In genomic region chr6:29073462-29074132, GRCm38 (mm10) we compare ENCODE assay signal across 24 mouse cellular contexts. TPM values are rescaled to one million over a fixed set of nuclear protein-coding genes. Genes with fewer than 3 reads are reported as not detected.
DNase-seq lines count a peak whose midpoint lies in the region; ATAC-seq and TF ChIP-seq lines count a peak whose summit lies in the region.
"Had no signal": no experiment of that assay in that cellular context is flagged by ENCODE, and none has a peak within 500 bp of the region (broad histone marks: within the 10 kb centered on the region; RNA-seq: fewer than 3 reads in every experiment).

No protein-coding gene starts in this region.

- DNase-seq in adrenal gland, postnatal 14 days = peak; percentile 48
- DNase-seq in adrenal gland, adult 8-10 months = no peak
- DNase-seq in liver, postnatal 0 days = peak; percentile 35
- DNase-seq in cerebellum, adult 11-12 months = peak; percentile 49
- peak; percentile 61 to 71 for DNase-seq in cerebellum, postnatal 25 days
- no peak for DNase-seq in thymus, postnatal 25 days
- no peak for DNase-seq in gastrocnemius, postnatal 4 days (ENCODE audit: low spot score in 2 of 2)
- DNase-seq: gastrocnemius, postnatal 14 days; heart, postnatal 10 days; kidney, postnatal 10 days; lung, postnatal 4 days; retina, postnatal 1 day; thymus, adult 18-20 months had no signal

- TF ChIP-seq CTCF in liver, postnatal 0 days (IDR thresholded peaks at IDR 0.05; ENCODE audit: low read depth) = no peak

- no peak overlapping the region for H3K4me2 ChIP-seq in liver, postnatal 0 days (ENCODE audit: low read depth, low read length)
- no peak overlapping the region for H3K4me2 ChIP-seq in liver, embryonic 12.5 days
- H3K4me2 ChIP-seq: hindbrain, embryonic 12.5 days; intestine, embryonic 15.5 days; limb, embryonic 12.5 days had no signal

- H3K9ac ChIP-seq in liver, postnatal 0 days (replicated peaks) = no peak overlapping the region
- H3K9ac ChIP-seq in liver, embryonic 12.5 days = no peak overlapping the region
- H3K9ac ChIP-seq: hindbrain, embryonic 12.5 days; intestine, embryonic 15.5 days; limb, embryonic 12.5 days had no signal

- WGBS in liver, postnatal 0 days (ENCODE audit: insufficient replicate concordance) = 44% methylated on average over 11 of the region's 11 CpGs
- 40% methylated on average over 11 of the region's 11 CpGs for WGBS in liver, embryonic 12.5 days (ENCODE audit: insufficient replicate concordance)

- peak; percentile 96 for ATAC-seq in liver, postnatal 0 days
- ATAC-seq in liver, embryonic 12.5 days = no peak
- ATAC-seq: intestine, embryonic 15.5 days had no signal

- H3K27ac ChIP-seq in liver, postnatal 0 days (ENCODE audit: low read depth) = no peak overlapping the region
- H3K27ac ChIP-seq in liver, embryonic 12.5 days = no peak overlapping the region
- H3K27ac ChIP-seq: heart, embryonic 10.5 days; hindbrain, embryonic 12.5 days; intestine, embryonic 15.5 days; layer of hippocampus, adult 2 months; left cerebral cortex, adult 2 months; limb, embryonic 12.5 days; midbrain, embryonic 10.5 days had no signal

- H3K36me3 ChIP-seq in liver, postnatal 0 days (replicated peaks; ENCODE audit: insufficient read depth, low read length) = no peaks in the 10 kb centered on the region
- H3K36me3 ChIP-seq in liver, embryonic 12.5 days = no peaks in the 10 kb centered on the region
- H3K36me3 ChIP-seq: heart, embryonic 10.5 days; hindbrain, embryonic 12.5 days; intestine, embryonic 15.5 days; limb, embryonic 12.5 days; midbrain, embryonic 10.5 days had no signal

- no peaks in the 10 kb centered on the region for H3K4me1 ChIP-seq in liver, postnatal 0 days (ENCODE audit: insufficient read depth)
- no peaks in the 10 kb centered on the region for H3K4me1 ChIP-seq in liver, embryonic 12.5 days
- H3K4me1 ChIP-seq: heart, embryonic 10.5 days; hindbrain, embryonic 12.5 days; intestine, embryonic 15.5 days had no signal

- no peak for TF ChIP-seq EP300 in liver, postnatal 0 days (IDR thresholded peaks at IDR 0.05; ENCODE audit: low read depth)

- no peaks in the 10 kb centered on the region for H3K27me3 ChIP-seq in liver, postnatal 0 days (ENCODE audit: insufficient read depth, low read length)
- no peaks in the 10 kb centered on the region; the same call in 1 of the 2 replicates for H3K27me3 ChIP-seq in liver, embryonic 12.5 days (replicated peaks)
- H3K27me3 ChIP-seq: hindbrain, embryonic 12.5 days; intestine, embryonic 15.5 days; limb, embryonic 12.5 days had no signal

- H3K4me3 ChIP-seq in liver, postnatal 0 days (ENCODE audit: low read depth, low read length) = no peak overlapping the region
- no peak overlapping the region for H3K4me3 ChIP-seq in liver, embryonic 12.5 days
- H3K4me3 ChIP-seq: heart, embryonic 10.5 days; hindbrain, embryonic 12.5 days; intestine, embryonic 15.5 days; layer of hippocampus, adult 2 months; left cerebral cortex, adult 2 months; limb, embryonic 12.5 days; midbrain, embryonic 10.5 days had no signal

- H3K9me3 ChIP-seq in liver, postnatal 0 days (ENCODE audit: low read length) = no peaks in the 10 kb centered on the region
- no peaks in the 10 kb centered on the region for H3K9me3 ChIP-seq in liver, embryonic 12.5 days (replicated peaks)
- H3K9me3 ChIP-seq: heart, embryonic 10.5 days; hindbrain, embryonic 12.5 days; intestine, embryonic 15.5 days; limb, embryonic 12.5 days; midbrain, embryonic 10.5 days had no signal

RNA-seq across cellular contexts. Expression of gene Lep, which starts 13.6 kb away (rescaled TPM):
- total RNA-seq in adrenal gland, postnatal 14 days (2021) = 5.9 and 17.0 TPM in 2 replicates
- total RNA-seq in adrenal gland, adult 8-10 months (2022) = 100 to 1,000 TPM in 1 of 4 experiments, 10 to 100 TPM in 1, 1 to 10 TPM in 2; 2.5 to 252 (median 51.1) TPM
- not detected in 2 replicates for polyA plus RNA-seq in liver, postnatal 0 days (2015; fragmentation: Nextera tagmentation; extraction: Ambion mirVana)
- not detected in 2 replicates for polyA plus RNA-seq in liver, embryonic 12.5 days (2016; fragmentation: Nextera tagmentation; extraction: Ambion mirVana)
- total RNA-seq in gastrocnemius, postnatal 4 days (2021) = 1 to 10 TPM; 1.0 to 2.1 TPM
- total RNA-seq: layer of hippocampus, adult 2 months; left cerebral cortex, adult 2 months had no signal
- polyA plus RNA-seq: brain, embryonic 14.5 days; cortical plate, adult 2 months; heart, embryonic 10.5 days; hindbrain, embryonic 12.5 days; intestine, embryonic 15.5 days; limb, embryonic 12.5 days; liver, embryonic 16.5 days; midbrain, embryonic 10.5 days had no signal

Comparison
In these comparisons a context has a peak if more than half of its experiments do, and no peak if none do; other contexts are left out.
1. DNase-seq: peak in adrenal gland, postnatal 14 days (single experiment), liver, postnatal 0 days (single experiment), cerebellum, adult 11-12 months (single experiment) and cerebellum, postnatal 25 days (2 of 2); none in adrenal gland, adult 8-10 months (single experiment), thymus, postnatal 25 days (single experiment) and gastrocnemius, postnatal 4 days (0 of 2).